Mouse (Mus musculus) brain, embryonic 14.5 days (tissue): ENCODE results near the gene Akap10. TPM values are rescaled to one million over a fixed set of nuclear protein-coding genes. Genes with fewer than 3 reads are reported as not detected.

Source experiments
- DNase-seq: peaks from one replicate; pipeline ENCODE4 v3.0.0-alpha.2; 2011; ENCODE audit warnings: low read depth
- CTCF ChIP-seq: fragments of 200-500 bp; IDR thresholded peaks from 2 replicates; pipeline ENCODE4 v1.5.1; 2012; ENCODE audit warnings: inconsistent platforms, mild to moderate bottlenecking, moderate library complexity, borderline replicate concordance; ENCODE audit not compliant: insufficient read depth, insufficient read length; ENCODE audit errors: extremely low read depth
- POLR2A ChIP-seq: fragments of 200-500 bp; IDR thresholded peaks from 2 replicates; pipeline ENCODE4 v1.6.1; 2012; ENCODE audit warnings: mild to moderate bottlenecking, inconsistent platforms, borderline replicate concordance; ENCODE audit not compliant: poor library complexity, insufficient read depth, insufficient read length, severe bottlenecking; ENCODE audit errors: extremely low read depth
- polyA plus RNA-seq: library from polyadenylated mRNA; depleted of rRNA; stranded (reverse); fragments of >200 nt; gene quantifications from 2 replicates; pipeline ENCODE4 v1.2.3, GENCODE M21; 2012

Akap10 gene
- polyA plus RNA-seq, 1 experiment, result 17.1 TPM

DNA sequence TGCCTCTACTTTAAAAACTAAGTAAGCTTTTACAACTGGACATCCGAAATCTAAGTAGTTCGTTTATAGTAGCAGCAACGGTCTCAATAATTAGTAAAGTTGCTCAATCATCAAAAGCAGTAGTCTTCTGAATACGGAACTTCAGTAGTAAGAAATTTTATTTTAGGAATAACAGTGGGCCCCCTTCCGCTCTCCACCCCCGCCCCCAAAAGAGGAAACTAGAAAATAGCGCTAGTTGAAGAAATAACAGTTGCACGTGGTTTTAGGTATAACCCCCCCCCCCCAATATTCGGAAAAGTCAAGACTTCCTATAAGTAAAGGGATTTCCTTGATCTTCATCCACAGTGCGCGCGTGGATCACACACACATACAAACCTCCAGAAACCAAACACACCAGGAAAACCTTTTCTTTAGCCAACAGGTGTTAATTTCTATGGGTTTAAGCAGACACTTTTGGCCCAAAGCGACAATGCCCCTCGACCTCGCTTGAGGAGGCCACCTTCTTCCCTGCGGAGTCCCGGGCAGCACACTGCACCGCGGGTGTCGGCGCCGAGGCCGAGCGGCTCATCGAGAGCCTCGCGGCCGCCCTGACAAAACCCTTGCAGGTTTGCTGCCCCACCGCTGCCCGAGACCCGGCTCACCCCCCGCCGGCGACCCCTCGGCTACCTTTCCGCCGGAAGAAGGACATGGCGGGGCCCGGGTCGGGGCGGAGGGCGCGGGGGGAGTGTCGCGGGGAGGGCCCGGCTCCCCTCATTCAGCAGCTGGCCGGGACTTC, 542 bp downstream of the Akap10 start:
- DNase-seq, result no peak
- TF ChIP-seq POLR2A, result no peak
- no peak for TF ChIP-seq CTCF

DNA sequence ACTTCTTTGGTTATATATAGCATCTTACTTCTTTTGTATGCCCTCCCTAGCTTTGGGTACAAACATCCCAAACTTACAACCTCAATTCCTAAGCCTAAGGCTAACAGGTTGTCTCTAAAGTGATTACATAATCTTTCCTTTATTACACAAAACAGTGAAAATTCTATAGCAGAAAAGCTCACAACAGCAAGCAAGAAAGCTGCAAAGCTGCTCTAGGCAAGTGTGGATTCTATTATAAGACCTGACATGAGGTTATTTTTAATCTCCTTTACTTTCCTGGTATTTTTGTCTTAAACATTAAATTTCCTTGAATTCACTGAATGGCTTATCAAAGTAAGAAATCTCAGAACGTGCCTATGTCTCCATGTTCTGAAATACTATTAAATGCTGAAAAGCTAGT, 6.7 kb downstream of the Akap10 start:
- DNase-seq, result no peak
- TF ChIP-seq POLR2A, result no peak
- no peak for TF ChIP-seq CTCF

DNA sequence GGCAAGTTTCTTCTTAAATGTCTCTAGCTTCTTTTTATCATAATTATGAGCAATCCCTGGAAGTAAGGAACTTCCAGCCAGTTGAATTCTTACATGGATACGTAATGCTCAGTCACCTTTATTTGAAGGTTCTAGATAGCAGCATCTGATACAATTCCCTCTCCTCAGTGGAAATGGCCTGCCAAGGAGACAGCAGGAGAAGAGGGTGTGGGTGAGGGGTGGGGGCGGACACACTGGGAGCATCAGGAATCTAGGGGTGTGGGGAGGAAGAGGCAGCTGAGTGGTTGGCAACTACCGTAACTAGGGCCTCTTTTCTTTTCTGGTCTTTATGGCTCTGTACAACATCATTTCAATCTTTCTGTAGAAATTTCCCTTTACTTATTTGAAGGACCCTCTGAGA, 10.3 kb downstream of the Akap10 start:
- TF ChIP-seq CTCF, result no peak
- TF ChIP-seq POLR2A, result no peak
- DNase-seq, result no peak

DNA sequence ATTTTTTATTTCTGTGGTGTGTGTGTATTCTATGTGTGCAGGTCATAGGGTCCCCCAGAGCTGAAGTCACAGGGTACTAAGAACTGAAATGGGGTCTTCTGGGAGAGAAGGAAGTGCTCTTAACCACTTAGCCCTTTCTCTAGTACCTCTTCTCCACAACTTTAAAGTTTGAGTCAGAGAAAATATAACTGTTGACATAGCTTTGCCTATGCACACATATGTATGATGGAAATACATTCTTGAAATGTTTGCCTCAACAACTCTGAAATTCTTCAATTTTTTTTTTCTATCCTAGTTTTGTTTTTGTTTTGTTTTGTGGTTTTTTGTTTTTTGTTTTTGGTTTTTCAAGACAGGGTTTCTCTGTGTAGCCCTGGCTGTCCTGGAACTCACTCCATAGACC, 21.7 kb downstream of the Akap10 start:
- TF ChIP-seq CTCF, result no peak
- TF ChIP-seq POLR2A, result no peak
- no peak for DNase-seq

DNA sequence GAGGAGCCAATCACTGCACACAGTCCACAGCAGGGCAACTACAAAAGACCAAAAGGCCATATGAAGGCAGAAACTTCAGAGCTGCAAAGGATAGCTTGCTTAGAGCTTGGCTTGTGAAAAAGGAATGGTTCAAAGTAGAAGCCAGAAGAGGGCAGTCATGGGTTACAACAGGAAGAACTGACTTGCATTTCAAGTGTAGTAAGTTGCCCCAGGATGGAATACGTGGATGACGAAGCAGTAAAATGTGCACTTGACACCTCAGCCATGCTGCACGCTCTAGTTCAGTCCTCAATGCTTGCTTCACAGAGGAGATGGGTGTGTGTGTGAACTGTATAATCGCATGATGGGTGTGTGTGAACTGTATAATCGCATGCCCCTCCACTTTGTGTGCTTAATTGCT, 47.9 kb downstream of the Akap10 start:
- no peak for TF ChIP-seq POLR2A
- DNase-seq, result peak; percentile 32

DNA sequence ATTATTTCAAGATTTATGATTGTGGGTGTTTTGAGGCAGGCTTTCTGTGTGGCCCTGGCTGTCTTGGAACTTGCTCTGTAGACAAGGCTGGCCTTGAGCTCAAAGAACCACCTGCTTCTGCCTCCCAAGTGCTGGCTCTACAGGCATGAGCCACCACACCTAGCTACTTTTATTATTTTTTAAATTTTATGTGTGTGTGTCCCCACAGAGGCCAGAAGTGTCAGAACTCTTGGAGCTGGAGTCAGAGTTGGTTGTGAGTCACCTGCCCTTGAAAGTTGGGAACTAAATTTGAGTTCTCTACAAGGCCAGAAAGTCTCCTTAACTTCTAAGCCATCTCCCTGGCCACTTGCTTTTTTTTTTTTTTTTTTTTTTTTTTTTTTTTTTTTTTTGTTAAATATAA, 50.1 kb downstream of the Akap10 start:
- no peak for DNase-seq
- TF ChIP-seq POLR2A (no peak), CTCF (no peak)

DNA sequence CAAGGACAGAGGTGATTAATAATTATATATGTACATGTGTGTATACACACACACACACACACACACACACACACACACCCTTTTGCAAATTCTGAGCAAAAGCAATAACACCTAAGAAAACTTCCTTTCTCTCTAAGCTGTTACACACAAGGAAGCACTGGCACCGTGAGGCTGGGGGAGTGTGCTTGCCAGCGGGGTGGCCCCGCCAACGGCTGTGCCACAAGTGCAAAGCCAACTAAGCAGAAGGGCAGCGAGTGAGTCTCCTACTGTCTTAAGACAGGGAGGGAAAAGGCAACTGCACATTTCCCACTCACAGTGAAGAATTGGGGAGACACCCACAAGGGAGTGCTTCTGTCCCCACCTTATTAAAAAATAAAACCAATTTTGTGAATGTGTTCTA, 58.2 kb downstream of the Akap10 start:
- TF ChIP-seq CTCF (no peak), POLR2A (no peak)
- no peak for DNase-seq

DNA sequence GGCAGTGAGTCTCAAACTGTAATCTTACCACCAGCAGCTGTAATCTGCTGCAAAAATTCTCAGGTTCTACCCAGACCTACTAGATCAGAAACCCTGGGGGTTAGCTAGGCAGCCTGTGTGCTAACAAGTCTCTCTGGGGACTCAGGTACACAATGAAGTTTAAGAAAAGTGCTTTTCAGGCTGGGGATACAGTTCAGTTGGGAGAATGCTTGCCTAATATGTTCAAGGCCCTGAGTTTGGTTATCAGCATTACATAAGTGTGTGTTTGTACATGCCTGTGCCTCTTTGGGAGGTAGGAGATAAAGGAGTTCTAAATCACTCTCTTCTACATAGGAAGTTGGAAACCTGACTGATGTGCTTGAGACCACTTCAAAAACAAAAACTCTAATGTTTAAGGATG, 63.2 kb downstream of the Akap10 start:
- DNase-seq, result no peak
- no peak for TF ChIP-seq CTCF

DNA sequence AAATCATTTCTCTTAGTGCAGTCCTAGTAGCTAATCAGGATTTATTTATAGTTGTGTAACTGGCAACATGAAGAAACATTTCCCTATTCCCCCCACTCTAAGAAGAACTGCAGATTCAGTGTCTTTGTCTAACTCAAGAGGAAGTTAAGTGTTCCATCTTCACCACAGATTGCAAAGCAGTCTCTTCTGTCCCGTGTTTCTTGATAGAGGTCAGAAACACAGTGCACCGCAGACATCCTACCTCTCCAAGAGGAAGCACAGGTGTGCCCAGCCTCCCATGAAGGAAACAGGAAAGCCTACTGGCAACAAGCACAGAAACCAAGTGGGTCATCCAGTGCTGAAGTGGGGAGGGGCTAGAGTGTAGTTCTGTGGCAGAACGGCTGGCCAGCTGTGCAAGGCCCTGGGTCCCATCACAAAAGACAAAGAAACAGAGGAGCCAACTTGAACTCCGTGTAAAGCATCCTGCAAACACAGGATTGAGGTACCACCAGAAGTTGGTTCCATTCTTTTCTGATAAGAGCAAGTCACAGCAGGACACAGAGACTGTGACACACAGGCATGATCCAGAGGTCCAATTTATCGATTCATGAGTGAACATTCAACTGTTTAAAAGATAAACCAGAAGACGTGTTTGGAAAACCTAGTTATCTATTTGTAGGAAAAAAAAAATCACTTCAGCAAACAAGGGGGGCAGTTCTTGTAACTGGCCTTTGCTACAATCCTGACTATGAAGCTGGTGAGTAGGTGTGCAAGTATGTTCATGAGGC, 68.1 kb downstream of the Akap10 start:
- TF ChIP-seq CTCF (no peak), POLR2A (no peak)
- no peak for DNase-seq

DNA sequence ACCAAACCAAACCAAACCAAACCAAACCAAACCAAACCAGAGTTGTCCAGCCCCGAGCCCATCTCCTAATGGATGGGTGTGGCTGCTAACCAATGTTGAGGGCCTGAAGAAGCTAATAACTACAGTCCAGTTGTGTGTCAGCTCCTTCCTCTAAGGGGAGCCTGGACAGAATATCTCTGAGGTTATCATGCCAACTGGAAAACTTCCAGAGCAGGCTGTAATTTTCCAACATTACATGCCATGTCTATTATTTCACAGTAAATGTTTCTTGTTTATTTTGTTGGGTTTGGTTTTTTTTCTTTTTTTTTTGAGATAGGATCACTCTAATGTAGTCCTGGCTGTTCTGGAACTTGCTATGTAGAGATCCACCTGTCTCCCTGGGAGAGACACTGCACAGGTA, 70.7 kb downstream of the Akap10 start:
- TF ChIP-seq CTCF (no peak), POLR2A (no peak)
- DNase-seq, result no peak

DNA sequence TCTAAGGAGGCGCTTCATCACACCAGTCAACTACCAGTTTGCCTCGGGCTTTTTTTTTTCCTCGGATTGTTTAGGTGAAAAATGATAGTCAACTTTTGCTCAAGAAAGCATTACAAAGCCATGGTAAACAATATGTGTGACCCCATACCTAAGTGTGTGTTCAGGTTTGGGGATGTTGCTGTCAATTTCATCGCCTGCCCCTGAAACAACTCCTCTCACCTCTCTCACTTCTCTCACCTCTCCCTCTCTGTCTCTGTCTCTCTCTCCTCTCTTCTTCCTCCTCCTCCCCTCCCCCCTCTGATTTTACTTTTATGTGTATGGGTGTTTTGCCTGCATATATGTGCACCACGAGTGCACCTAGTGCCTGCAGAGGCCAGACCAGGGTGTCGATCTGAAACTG, 74.5 kb downstream of the Akap10 start:
- no peak for TF ChIP-seq POLR2A
- no peak for TF ChIP-seq CTCF
- no peak for DNase-seq

DNA sequence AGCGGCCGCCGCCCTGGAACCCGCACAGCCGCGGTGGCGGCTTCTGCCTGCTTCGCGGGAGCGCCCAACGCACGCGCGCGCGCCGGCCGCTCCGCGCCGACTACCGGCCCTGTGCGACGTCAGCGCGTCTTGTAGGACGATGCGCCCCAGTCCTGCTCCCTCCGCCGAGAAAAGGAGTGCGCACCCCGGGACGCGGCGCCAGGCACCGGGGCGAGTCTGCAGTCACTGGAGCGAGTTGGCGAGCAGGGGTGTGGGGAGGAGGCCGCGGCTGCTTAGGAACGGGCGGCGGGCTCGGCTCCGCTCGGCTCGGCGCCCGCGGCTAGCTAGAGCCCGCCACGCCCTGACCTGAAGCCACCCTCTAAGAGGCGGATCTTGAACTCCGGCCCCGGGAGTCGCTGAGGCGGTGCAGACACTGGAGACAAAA, 75.1 kb downstream of the Akap10 start, which contains the start of gene Ulk2:
Gene Ulk2, minus strand, starts transcription at position 86 of the 424 bp plus-strand sequence.
- TF ChIP-seq CTCF (no peak), POLR2A (peak; percentile 100)
- peak; percentile 97 for DNase-seq
